Mouse (Mus musculus) bone marrow, adult 2 months (tissue): ENCODE data around the gene Lpcat3.
"Not testable (repeated sequence)": the region's sequence is repeated elsewhere in the genome, so short reads cannot be mapped to it uniquely, and the experiment has no call there.

Experiments
- CTCF ChIP-seq: fragments of 200-500 bp; IDR thresholded peaks from 2 replicates; pipeline ENCODE4 v1.5.1; 2011; ENCODE audit warnings: low read length, control low read depth; ENCODE audit not compliant: control insufficient read depth, insufficient read depth
- POLR2A ChIP-seq: fragments of 200-500 bp; IDR thresholded peaks from 2 replicates; pipeline ENCODE4 v1.6.1; 2011; ENCODE audit warnings: low read depth, mild to moderate bottlenecking, control low read depth, low read length, borderline replicate concordance; ENCODE audit not compliant: control insufficient read depth

GRCm38 (mm10) chr6:124635985-124636384 is 26.8 kb upstream of the Lpcat3 start, which contains the start of gene C1s2:
- TF ChIP-seq CTCF, POLR2A: not testable (repeated sequence)
